Mouse (Mus musculus) heart, embryonic 13.5 days (tissue): ENCODE results near the gene Cysrt1. TPM values are rescaled to one million over a fixed set of nuclear protein-coding genes. Genes with fewer than 3 reads are reported as not detected.

Experiments used
- ATAC-seq: fragments of 200-750 bp; cut with Nextera tagmentation; 2 replicates; pipeline ENCODE4 v1.8.0; 2017; ENCODE audit warnings: moderate TSS enrichment; ENCODE audit not compliant: insufficient number of reproducible peaks, low FRiP score, low TSS enrichment; ENCODE audit errors: extremely low read depth
- H3K27ac ChIP-seq: fragments of 300-500 bp; sonication (generic); replicated peaks from 2 replicates; pipeline ENCODE4 v1.5.1; 2015; ENCODE audit warnings: moderate library complexity, mild to moderate bottlenecking, inconsistent platforms
- H3K27me3 ChIP-seq: fragments of 300-500 bp; sonication (generic); replicated peaks from 2 replicates; pipeline ENCODE4 v1.6.1; 2015; ENCODE audit warnings: mild to moderate bottlenecking, inconsistent platforms
- H3K36me3 ChIP-seq: fragments of 300-500 bp; sonication (generic); 2 replicates; pipeline ENCODE4 v1.6.1; 2015; ENCODE audit warnings: mild to moderate bottlenecking, inconsistent platforms
- H3K4me1 ChIP-seq: fragments of 300-500 bp; sonication (generic); 2 replicates; pipeline ENCODE4 v1.6.1; 2015; ENCODE audit warnings: inconsistent platforms
- H3K4me2 ChIP-seq: fragments of 300-500 bp; sonication (generic); 2 replicates; pipeline ENCODE4 v1.6.1; 2015; ENCODE audit warnings: inconsistent platforms, mild to moderate bottlenecking, moderate library complexity
- H3K4me3 ChIP-seq: fragments of 300-500 bp; sonication (generic); 2 replicates; pipeline ENCODE4 v1.5.1; 2015; ENCODE audit warnings: moderate library complexity, mild to moderate bottlenecking, inconsistent platforms
- H3K9ac ChIP-seq: fragments of 300-500 bp; sonication (generic); 2 replicates; pipeline ENCODE4 v1.6.1; 2015; ENCODE audit warnings: inconsistent platforms, mild to moderate bottlenecking, moderate library complexity
- H3K9me3 ChIP-seq: fragments of 300-500 bp; sonication (generic); 2 replicates; pipeline ENCODE4 v1.6.1; 2016; ENCODE audit warnings: inconsistent platforms
- WGBS: fragments of 180-500 bp; shearing (Covaris S2); methylation state at CpG from one replicate; pipeline ENCODE4 v1.1.7; 2015; ENCODE audit warnings: mixed read lengths; 5-methylcytosine and 5-hydroxymethylcytosine counted together
- polyA plus RNA-seq: library from polyadenylated mRNA; unstranded; fragments of >200 nt; fragmentation: Nextera tagmentation; extraction: Ambion mirVana; gene quantifications from 2 replicates; pipeline ENCODE4 v1.2.1, GENCODE M21; 2015

The Cysrt1 gene
- polyA plus RNA-seq, 1 experiment from 2014 or later, result not detected

- no peak for ATAC-seq
- no peak overlapping the region for H3K9ac ChIP-seq
- peaks cover 25% of the 10 kb centered on the region for H3K4me1 ChIP-seq
- H3K27ac ChIP-seq, result no peak overlapping the region
- H3K27me3 ChIP-seq, result peaks cover 43% of the 10 kb centered on the region
- peaks cover 27% of the 10 kb centered on the region for H3K36me3 ChIP-seq
- H3K9me3 ChIP-seq, result no peaks in the 10 kb centered on the region
- 79% methylated on average over 4 of the region's 4 CpGs for WGBS
- no peak overlapping the region for H3K4me3 ChIP-seq
- no peak overlapping the region for H3K4me2 ChIP-seq
Observed at GRCm38 (mm10) chr2:25244144-25244543, 1.9 kb upstream of the Cysrt1 start.

- Histone ChIP-seq H3K4me3 (no peak overlapping the region), H3K9ac (no peak overlapping the region), H3K27ac (no peak overlapping the region), H3K9me3 (no peaks in the 10 kb centered on the region), H3K27me3 (peaks cover 48% of the 10 kb centered on the region), H3K4me1 (peaks cover 25% of the 10 kb centered on the region), H3K4me2 (no peak overlapping the region), H3K36me3 (peaks cover 19% of the 10 kb centered on the region)
- WGBS, result 64% methylated on average over 8 of the region's 8 CpGs
- no peak for ATAC-seq
Observed at GRCm38 (mm10) chr2:25243342-25243741, 1.1 kb upstream of the Cysrt1 start.

GRCm38 (mm10) chr2:25241438-25241775 lies 845 bp downstream of the Cysrt1 start:
- Histone ChIP-seq H3K9ac (peak overlapping the region; percentile 82), H3K27me3 (peaks cover 55% of the 10 kb centered on the region), H3K36me3 (peaks cover 4% of the 10 kb centered on the region; the same call in 1 of the 2 replicates), H3K4me3 (peak overlapping the region; percentile 62), H3K27ac (no peak overlapping the region), H3K4me2 (peak overlapping the region; percentile 98), H3K4me1 (peaks cover 25% of the 10 kb centered on the region), H3K9me3 (no peaks in the 10 kb centered on the region)
- WGBS, result 13% methylated on average over 6 of the region's 6 CpGs
- no peak for ATAC-seq

- Histone ChIP-seq H3K27ac (no peak overlapping the region), H3K4me1 (peaks cover 25% of the 10 kb centered on the region)
- 2% methylated on average over 29 of the region's 29 CpGs for WGBS
Observed at GRCm38 (mm10) chr2:25240723-25241437, 1.4 kb downstream of the Cysrt1 start.

GRCm38 (mm10) chr2:25240310-25240709 lies 1.9 kb downstream of the Cysrt1 start:
- Histone ChIP-seq H3K36me3 (no peaks in the 10 kb centered on the region), H3K27me3 (peaks cover 65% of the 10 kb centered on the region), H3K4me2 (peak overlapping the region; percentile 98), H3K9me3 (no peaks in the 10 kb centered on the region), H3K4me1 (peaks cover 25% of the 10 kb centered on the region), H3K27ac (no peak overlapping the region), H3K9ac (peak overlapping the region; percentile 60; the same call in 1 of the 2 replicates), H3K4me3 (peak overlapping the region; percentile 62)
- WGBS, result 50% methylated on average over 8 of the region's 8 CpGs
- ATAC-seq, result no peak

More at GRCm38 (mm10) chr2:25240723-25241437, 1.4 kb downstream of the Cysrt1 start:
- H3K27me3 ChIP-seq, result peaks cover 60% of the 10 kb centered on the region
- peaks cover 4% of the 10 kb centered on the region; the same call in 1 of the 2 replicates for H3K36me3 ChIP-seq
- H3K4me2 ChIP-seq, result peak overlapping the region; percentile 98
- ATAC-seq, result peak; percentile 19; the same call in 1 of the 2 replicates
- peak overlapping the region; percentile 60 for H3K9ac ChIP-seq
- no peaks in the 10 kb centered on the region for H3K9me3 ChIP-seq
- H3K4me3 ChIP-seq, result peak overlapping the region; percentile 62

GRCm38 (mm10) chr2:25239766-25240165 lies 2.5 kb downstream of the Cysrt1 start:
- Histone ChIP-seq H3K4me2 (no peak overlapping the region), H3K9ac (no peak overlapping the region), H3K36me3 (no peaks in the 10 kb centered on the region), H3K9me3 (no peaks in the 10 kb centered on the region), H3K4me1 (peaks cover 25% of the 10 kb centered on the region), H3K27me3 (peaks cover 71% of the 10 kb centered on the region), H3K4me3 (no peak overlapping the region), H3K27ac (no peak overlapping the region)
- 72% methylated on average over 3 of the region's 3 CpGs for WGBS
- no peak for ATAC-seq

- Histone ChIP-seq H3K27ac (no peak overlapping the region), H3K9me3 (no peaks in the 10 kb centered on the region), H3K4me1 (peaks cover 25% of the 10 kb centered on the region), H3K9ac (no peak overlapping the region), H3K36me3 (no peaks in the 10 kb centered on the region), H3K4me3 (no peak overlapping the region), H3K4me2 (no peak overlapping the region), H3K27me3 (peaks cover 75% of the 10 kb centered on the region)
- no peak for ATAC-seq
Observed at GRCm38 (mm10) chr2:25238106-25238505, 4.1 kb downstream of the Cysrt1 start.

GRCm38 (mm10) chr2:25237522-25237921 lies 4.7 kb downstream of the Cysrt1 start:
- peaks cover 75% of the 10 kb centered on the region for H3K27me3 ChIP-seq

GRCm38 (mm10) chr2:25236614-25237013 lies 5.6 kb downstream of the Cysrt1 start, which contains the start of gene Rnf224:
Rnf224 (minus strand) TSS chr2:25236787.
- no peak within 1 kb of the TSS for H3K27ac ChIP-seq
- peaks cover 13% of the 10 kb centered on the region for H3K4me1 ChIP-seq
- ATAC-seq, result no peak
- no peak within 1 kb of the TSS for H3K4me3 ChIP-seq
- H3K4me2 ChIP-seq, result no peak within 1 kb of the TSS
- peaks cover 75% of the 10 kb centered on the region for H3K27me3 ChIP-seq
- no peaks in the 10 kb centered on the region for H3K9me3 ChIP-seq
- no peak within 1 kb of the TSS for H3K9ac ChIP-seq
- WGBS, result 14% methylated on average over 8 of the region's 8 CpGs
- no peaks in the 10 kb centered on the region for H3K36me3 ChIP-seq

More at GRCm38 (mm10) chr2:25237522-25237921, 4.7 kb downstream of the Cysrt1 start:
- no peak overlapping the region for H3K27ac ChIP-seq
- peaks cover 22% of the 10 kb centered on the region for H3K4me1 ChIP-seq
- no peak for ATAC-seq
- H3K4me2 ChIP-seq, result no peak overlapping the region
- 62% methylated on average over 4 of the region's 4 CpGs for WGBS
- H3K4me3 ChIP-seq, result no peak overlapping the region
- no peaks in the 10 kb centered on the region for H3K9me3 ChIP-seq
- no peak overlapping the region for H3K9ac ChIP-seq
- no peaks in the 10 kb centered on the region for H3K36me3 ChIP-seq

- Histone ChIP-seq H3K27me3 (peaks cover 84% of the 10 kb centered on the region), H3K4me1 (no peaks in the 10 kb centered on the region), H3K36me3 (no peaks in the 10 kb centered on the region), H3K27ac (no peak overlapping the region), H3K4me3 (no peak overlapping the region), H3K9ac (no peak overlapping the region), H3K9me3 (no peaks in the 10 kb centered on the region), H3K4me2 (no peak overlapping the region)
- 58% methylated on average over 5 of the region's 5 CpGs for WGBS
- ATAC-seq, result no peak
Observed at GRCm38 (mm10) chr2:25234551-25235220, 7.6 kb downstream of the Cysrt1 start.

- 65% methylated on average over 3 of the region's 3 CpGs for WGBS
- Histone ChIP-seq H3K4me3 (no peak within 1 kb of the TSS), H3K9me3 (no peaks in the 10 kb centered on the region), H3K27ac (no peak within 1 kb of the TSS), H3K4me1 (0 out of 2 replicates have a peak, but pooled peaks cover under 1% of the 10 kb centered on the region), H3K27me3 (peaks cover 85% of the 10 kb centered on the region), H3K9ac (no peak within 1 kb of the TSS), H3K4me2 (no peak within 1 kb of the TSS), H3K36me3 (no peaks in the 10 kb centered on the region)
- no peak for ATAC-seq
Observed at GRCm38 (mm10) chr2:25234050-25234449, 8.2 kb downstream of the Cysrt1 start, which contains the start of gene Slc34a3. Slc34a3 (minus strand) TSS chr2:25234364.
